Mouse (Mus musculus) erythroblast, embryonic 14.5 days (primary cell): ENCODE results near the gene Sp8.

Experiments used
- GATA1 ChIP-seq: IDR thresholded peaks from 2 replicates; pipeline ENCODE4 v1.6.1; 2012; ENCODE audit warnings: low read length, inconsistent platforms, mixed read lengths
- TAL1 ChIP-seq: IDR thresholded peaks from 3 replicates; pipeline ENCODE4 v1.6.1; 2012; ENCODE audit warnings: low read length, inconsistent platforms, mixed read lengths

DNA sequence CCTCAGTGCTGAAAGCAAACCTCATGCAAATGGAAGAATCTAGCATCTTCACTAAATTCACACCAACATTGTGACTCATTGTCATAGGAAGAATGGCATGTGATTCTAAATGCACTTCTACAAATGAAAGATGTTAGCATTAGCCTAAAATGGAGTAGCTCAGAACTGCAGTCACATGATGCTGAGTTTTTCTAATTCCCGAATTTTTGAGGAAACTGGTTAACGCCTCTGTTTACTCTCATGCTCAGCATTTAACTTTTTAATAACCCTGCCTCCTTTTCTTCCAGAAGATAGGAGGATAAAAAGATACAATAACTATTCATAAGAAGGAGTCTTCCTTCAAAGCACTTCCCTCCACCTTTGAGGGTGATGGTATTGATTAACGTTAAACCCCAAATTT is 1.3 kb upstream of the Sp8 start:
- TF ChIP-seq GATA1 = no peak
- no peak for TF ChIP-seq TAL1
